Mouse (Mus musculus) heart, embryonic 14.5 days (tissue): ENCODE measurements around the gene Znhit6. TPM values are rescaled to one million over a fixed set of nuclear protein-coding genes. Genes with fewer than 3 reads are reported as not detected.

Source experiments
- ATAC-seq: fragments of 200-750 bp; cut with Nextera tagmentation; 2 replicates; pipeline ENCODE4 v1.8.0; 2017; ENCODE audit warnings: low read depth, moderate TSS enrichment; ENCODE audit not compliant: insufficient number of reproducible peaks, insufficient read depth, low FRiP score
- H3K27ac ChIP-seq, 2 experiments: fragments of 200-500 bp in 1 of 2; fragments of 300-500 bp in 1 of 2; sonication (generic) in 1 of 2; replicated peaks in 1 of 2; 2 replicates each; pipeline ENCODE4 v1.5.1; 2012 to 2014; ENCODE audit warnings: low read depth in 2 of 2, low read length in 2 of 2, control low read depth in 1 of 2, mild to moderate bottlenecking in 1 of 2, mixed read lengths in 1 of 2; ENCODE audit not compliant: control insufficient read depth in 1 of 2, insufficient read depth in 1 of 2
- H3K27me3 ChIP-seq: fragments of 300-500 bp; sonication (generic); 2 replicates; pipeline ENCODE4 v1.6.1; 2014; ENCODE audit warnings: mild to moderate bottlenecking, low read length, control low read depth; ENCODE audit not compliant: control insufficient read depth, insufficient read depth
- H3K36me3 ChIP-seq: fragments of 300-500 bp; sonication (generic); 2 replicates; pipeline ENCODE4 v1.6.1; 2014; ENCODE audit warnings: mild to moderate bottlenecking, control low read depth, low read length, mixed read lengths; ENCODE audit not compliant: control insufficient read depth, insufficient read depth
- H3K4me1 ChIP-seq, 2 experiments: fragments of 200-500 bp in 1 of 2; fragments of 300-500 bp in 1 of 2; sonication (generic) in 1 of 2; 2 replicates each; pipeline ENCODE4 v1.6.1; 2012 to 2014; ENCODE audit warnings: low read length in 2 of 2, control low read depth in 1 of 2, mixed read lengths in 1 of 2; ENCODE audit not compliant: control insufficient read depth in 2 of 2, insufficient read depth in 2 of 2
- H3K4me2 ChIP-seq: fragments of 300-500 bp; sonication (generic); 2 replicates; pipeline ENCODE4 v1.6.1; 2014; ENCODE audit warnings: mild to moderate bottlenecking, low read length
- H3K4me3 ChIP-seq, 2 experiments: fragments of 200-500 bp in 1 of 2; fragments of 300-500 bp in 1 of 2; sonication (generic) in 1 of 2; 2 replicates each; pipeline ENCODE4 v1.5.1; 2012 to 2014; ENCODE audit warnings: low read length in 2 of 2, mild to moderate bottlenecking in 2 of 2, control low read depth in 1 of 2, low read depth in 1 of 2, moderate library complexity in 1 of 2; ENCODE audit not compliant: control insufficient read depth in 1 of 2, insufficient read depth in 1 of 2
- H3K9ac ChIP-seq: fragments of 300-500 bp; sonication (generic); 2 replicates; pipeline ENCODE4 v1.6.1; 2014; ENCODE audit warnings: mild to moderate bottlenecking, low read length
- H3K9me3 ChIP-seq: fragments of 300-500 bp; sonication (generic); 2 replicates; pipeline ENCODE4 v1.6.1; 2016; ENCODE audit warnings: low read length, control low read depth; ENCODE audit not compliant: control insufficient read depth
- WGBS: fragments of 180-500 bp; shearing (Covaris S2); extraction: QIAGEN DNeasy Blood & Tissue Kit; methylation state at CpG from one replicate; pipeline ENCODE4 v1.1.7; 2014; 5-methylcytosine and 5-hydroxymethylcytosine counted together
- polyA plus RNA-seq: library from polyadenylated mRNA; unstranded; fragments of >200 nt; fragmentation: Nextera tagmentation; extraction: Ambion mirVana; gene quantifications from 2 replicates; pipeline ENCODE4 v1.2.1, GENCODE M21; 2014

The Znhit6 gene
- polyA plus RNA-seq, 1 experiment from 2014 or later: 20.2 TPM

GRCm38 (mm10) chr3:145623047-145623446 is 47.0 kb downstream of the Znhit6 start:
- Histone ChIP-seq H3K4me2 (no peak overlapping the region), H3K36me3 (no peaks in the 10 kb centered on the region), H3K4me3 (no peak overlapping the region), H3K4me1 (peaks cover 7 to 15% of the 10 kb centered on the region in 2 experiments; a peak in 3 of 4 replicates), H3K9ac (no peak overlapping the region), H3K27me3 (no peaks in the 10 kb centered on the region), H3K9me3 (no peaks in the 10 kb centered on the region), H3K27ac (no peak overlapping the region)
- no peak for ATAC-seq
- 92% methylated on average over 12 of the region's 12 CpGs for WGBS

- Histone ChIP-seq H3K9ac (no peak overlapping the region), H3K27me3 (no peaks in the 10 kb centered on the region), H3K9me3 (no peaks in the 10 kb centered on the region), H3K36me3 (no peaks in the 10 kb centered on the region), H3K4me2 (no peak overlapping the region), H3K4me1 (peaks cover 7 to 12% of the 10 kb centered on the region in 2 experiments; a peak in 3 of 4 replicates), H3K27ac (no peak overlapping the region), H3K4me3 (no peak overlapping the region)
- WGBS: 83% methylated on average over 4 of the region's 4 CpGs
- no peak for ATAC-seq
Observed at GRCm38 (mm10) chr3:145624786-145625185, 48.8 kb downstream of the Znhit6 start.

GRCm38 (mm10) chr3:145625546-145625945 is 49.5 kb downstream of the Znhit6 start:
- 53% methylated on average over 9 of the region's 9 CpGs for WGBS

GRCm38 (mm10) chr3:145626063-145626462 is 50.1 kb downstream of the Znhit6 start:
- Histone ChIP-seq H3K4me1 (peaks cover 7 to 12% of the 10 kb centered on the region in 2 experiments; a peak in 3 of 4 replicates), H3K4me2 (no peak overlapping the region), H3K9me3 (no peaks in the 10 kb centered on the region), H3K27me3 (no peaks in the 10 kb centered on the region), H3K4me3 (no peak overlapping the region), H3K27ac (no peak overlapping the region), H3K9ac (no peak overlapping the region), H3K36me3 (no peaks in the 10 kb centered on the region)
- 93% methylated on average over 1 of the region's 1 CpGs for WGBS
- ATAC-seq: no peak

More at GRCm38 (mm10) chr3:145625546-145625945, 49.5 kb downstream of the Znhit6 start:
- H3K4me1 ChIP-seq: peaks cover 7 to 12% of the 10 kb centered on the region in 2 experiments; a peak in 3 of 4 replicates
- no peak overlapping the region for H3K9ac ChIP-seq
- no peak overlapping the region for H3K4me3 ChIP-seq
- H3K9me3 ChIP-seq: no peaks in the 10 kb centered on the region
- no peak overlapping the region for H3K4me2 ChIP-seq
- ATAC-seq: no peak
- H3K36me3 ChIP-seq: no peaks in the 10 kb centered on the region
- H3K27me3 ChIP-seq: no peaks in the 10 kb centered on the region
- H3K27ac ChIP-seq: no peak overlapping the region

- ATAC-seq: no peak
Observed at GRCm38 (mm10) chr3:145627830-145628229, 51.8 kb downstream of the Znhit6 start.

GRCm38 (mm10) chr3:145628643-145629042 is 52.6 kb downstream of the Znhit6 start:
- WGBS: 57% methylated on average over 5 of the region's 5 CpGs
- no peak overlapping the region for H3K9ac ChIP-seq
- peaks cover 18 to 20% of the 10 kb centered on the region in 2 experiments for H3K4me1 ChIP-seq
- H3K36me3 ChIP-seq: no peaks in the 10 kb centered on the region
- no peak overlapping the region for H3K27ac ChIP-seq
- H3K4me3 ChIP-seq: no peak overlapping the region
- no peaks in the 10 kb centered on the region for H3K9me3 ChIP-seq
- H3K4me2 ChIP-seq: no peak overlapping the region
- no peaks in the 10 kb centered on the region for H3K27me3 ChIP-seq
- ATAC-seq: no peak

More at GRCm38 (mm10) chr3:145627830-145628229, 51.8 kb downstream of the Znhit6 start:
- H3K4me2 ChIP-seq: no peak overlapping the region
- no peak overlapping the region for H3K4me3 ChIP-seq
- peaks cover 13 to 14% of the 10 kb centered on the region in 2 experiments for H3K4me1 ChIP-seq
- H3K36me3 ChIP-seq: no peaks in the 10 kb centered on the region
- no peak overlapping the region for H3K27ac ChIP-seq
- H3K9me3 ChIP-seq: no peaks in the 10 kb centered on the region
- no peak overlapping the region for H3K9ac ChIP-seq
- 85% methylated on average over 3 of the region's 3 CpGs for WGBS
- no peaks in the 10 kb centered on the region for H3K27me3 ChIP-seq

- Histone ChIP-seq H3K4me1 (peaks cover 11 to 15% of the 10 kb centered on the region in 2 experiments), H3K9me3 (no peaks in the 10 kb centered on the region), H3K4me2 (no peak overlapping the region), H3K27ac (no peak overlapping the region), H3K9ac (no peak overlapping the region), H3K27me3 (no peaks in the 10 kb centered on the region), H3K4me3 (no peak overlapping the region), H3K36me3 (no peaks in the 10 kb centered on the region)
- WGBS: 5% methylated on average over 6 of the region's 6 CpGs
- ATAC-seq: no peak
Observed at GRCm38 (mm10) chr3:145632888-145633287, 56.9 kb downstream of the Znhit6 start.
